Mouse (Mus musculus) testis, adult 2 months (tissue): ENCODE data around the gene Mapre3.

Experiments used
- CTCF ChIP-seq: fragments of 200-500 bp; IDR thresholded peaks from 2 replicates; pipeline ENCODE4 v1.5.1; 2012; ENCODE audit warnings: low read depth, mild to moderate bottlenecking, inconsistent platforms, low read length, moderate library complexity; ENCODE audit not compliant: control insufficient read depth, insufficient read depth, insufficient replicate concordance
- POLR2A ChIP-seq: fragments of 200-500 bp; IDR thresholded peaks from 2 replicates; pipeline ENCODE4 v1.6.1; 2012; ENCODE audit warnings: low read depth, mild to moderate bottlenecking, inconsistent platforms, low read length, moderate library complexity; ENCODE audit not compliant: control insufficient read depth

DNA sequence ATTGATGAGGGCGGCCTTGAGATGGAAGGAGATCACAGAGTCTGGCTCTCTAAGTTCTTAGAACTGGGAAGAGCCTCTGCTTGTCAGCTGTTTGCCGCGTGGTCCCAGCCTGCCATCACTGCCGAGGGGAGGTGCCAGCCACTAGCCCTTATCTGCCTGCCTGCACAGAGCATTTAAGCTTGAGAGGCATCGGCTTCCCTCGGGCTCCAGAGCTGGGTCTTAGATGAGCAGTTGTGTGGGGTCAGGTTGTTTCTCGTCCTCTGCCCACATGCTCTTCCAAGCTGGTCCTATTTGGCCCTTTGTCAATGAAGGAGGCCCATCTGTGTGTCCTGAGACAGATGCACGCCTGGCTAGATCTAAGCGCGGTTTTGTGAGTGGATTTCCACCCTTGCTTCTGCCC is 10.7 kb downstream of the Mapre3 start:
- TF ChIP-seq CTCF (no peak), POLR2A (no peak)
